Mouse (Mus musculus) bone marrow macrophage, adult 2 months (primary cell): ENCODE measurements around the gene Wdr19. TPM values are rescaled to one million over a fixed set of nuclear protein-coding genes. Genes with fewer than 3 reads are reported as not detected.

ENCODE experiments used
- H3K27ac ChIP-seq: 2 replicates; pipeline ENCODE4 v1.5.1; 2012; ENCODE audit warnings: low read depth, low read length; ENCODE audit not compliant: insufficient read depth
- H3K4me1 ChIP-seq: 2 replicates; pipeline ENCODE4 v1.6.1; 2012; ENCODE audit warnings: low read length; ENCODE audit not compliant: control insufficient read depth, insufficient read depth
- H3K4me3 ChIP-seq: 2 replicates; pipeline ENCODE4 v1.5.1; 2012; ENCODE audit warnings: mild to moderate bottlenecking, low read length, moderate library complexity; ENCODE audit not compliant: insufficient read depth
- CTCF ChIP-seq: IDR thresholded peaks from 2 replicates; pipeline ENCODE4 v1.5.1; 2012; ENCODE audit warnings: low read depth, mild to moderate bottlenecking, low read length, moderate library complexity
- POLR2A ChIP-seq: IDR thresholded peaks from 2 replicates; pipeline ENCODE4 v1.6.1; 2012; ENCODE audit warnings: mild to moderate bottlenecking, low read depth, low read length, borderline replicate concordance
- polyA plus RNA-seq: library from polyadenylated mRNA; stranded (reverse); fragments of >200 nt; gene quantifications from 2 replicates; pipeline ENCODE4 v1.2.4, GENCODE M21; 2012; ENCODE audit not compliant: missing spikeins, insufficient read depth, insufficient read length

Wdr19 gene
- polyA plus RNA-seq, 1 experiment: 12.0 TPM

DNA sequence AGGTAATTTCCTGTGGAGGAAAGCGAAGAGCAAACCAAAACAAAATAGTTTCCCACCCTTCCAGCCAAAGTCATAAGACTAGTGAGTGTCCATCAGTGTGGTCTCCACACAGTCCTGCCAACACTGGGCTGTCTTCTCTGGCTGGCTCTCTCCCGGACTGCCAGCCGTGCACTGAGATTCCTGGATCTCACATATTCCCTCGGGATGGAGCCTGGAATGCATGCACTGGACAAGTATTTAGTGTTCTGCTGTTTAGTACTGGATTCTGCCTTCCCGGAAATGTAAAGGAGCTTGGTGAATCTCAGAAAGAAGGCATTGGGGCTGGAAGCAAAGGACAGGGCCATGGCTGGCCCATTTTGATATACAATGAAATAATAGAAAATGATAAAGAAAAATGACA lies 36.5 kb upstream of the Wdr19 start:
- H3K4me1 ChIP-seq: no peaks in the 10 kb centered on the region
- no peak overlapping the region for H3K4me3 ChIP-seq
- no peak for TF ChIP-seq CTCF
- TF ChIP-seq POLR2A: no peak
- no peak overlapping the region for H3K27ac ChIP-seq

DNA sequence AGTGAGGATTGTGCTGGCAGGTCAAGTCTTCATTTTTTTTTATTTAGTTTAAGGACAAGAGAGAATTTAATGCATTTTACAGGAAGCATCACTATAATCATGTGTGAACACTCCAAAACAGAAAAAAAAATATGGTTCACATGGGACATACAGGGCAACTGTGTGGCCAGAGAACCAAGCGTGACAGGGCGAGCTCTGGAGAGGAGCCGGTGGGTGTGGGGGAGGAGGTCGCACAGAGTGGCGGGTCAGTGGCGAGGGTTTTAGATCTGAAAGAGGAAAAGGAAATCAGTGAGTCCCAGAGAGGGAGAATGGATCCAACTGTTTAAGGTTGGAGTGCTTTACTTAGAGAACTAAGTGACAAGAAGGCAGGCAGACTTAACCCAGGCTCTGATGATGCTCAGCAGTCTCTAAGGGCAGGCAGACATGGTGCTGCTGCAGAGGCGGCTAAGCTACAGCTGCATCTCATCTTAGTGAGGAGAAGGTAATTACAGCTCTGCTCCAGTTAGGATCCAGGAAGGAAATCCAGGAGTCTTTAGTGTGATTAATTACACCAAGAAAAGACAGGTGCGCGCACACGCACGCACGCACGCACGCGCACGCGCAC lies 35.9 kb upstream of the Wdr19 start:
- Histone ChIP-seq H3K4me3 (no peak overlapping the region), H3K27ac (no peak overlapping the region), H3K4me1 (no peaks in the 10 kb centered on the region)
- TF ChIP-seq POLR2A (no peak), CTCF (no peak)

DNA sequence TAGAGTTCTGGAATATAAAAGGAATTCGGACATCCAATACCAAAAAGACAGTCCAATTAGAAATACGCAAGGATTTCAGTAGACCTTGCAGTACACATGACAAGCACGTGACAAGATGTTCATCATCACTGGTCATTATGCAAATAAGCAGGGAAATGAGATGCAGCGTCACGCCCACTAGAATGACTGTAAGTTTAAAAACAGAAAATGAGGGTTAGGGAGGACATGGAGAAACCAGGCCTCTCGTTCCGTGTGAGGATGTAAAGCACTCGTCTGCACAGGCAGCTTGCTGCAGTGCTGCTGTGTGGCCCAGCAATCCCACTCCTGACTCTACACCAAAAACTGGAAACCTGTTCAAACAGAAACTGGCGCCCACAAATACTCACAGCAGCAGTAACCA lies 29.3 kb upstream of the Wdr19 start:
- Histone ChIP-seq H3K4me1 (peaks cover 2% of the 10 kb centered on the region; the same call in 1 of the 2 replicates), H3K4me3 (no peak overlapping the region), H3K27ac (no peak overlapping the region)
- TF ChIP-seq CTCF: no peak
- TF ChIP-seq POLR2A: no peak

DNA sequence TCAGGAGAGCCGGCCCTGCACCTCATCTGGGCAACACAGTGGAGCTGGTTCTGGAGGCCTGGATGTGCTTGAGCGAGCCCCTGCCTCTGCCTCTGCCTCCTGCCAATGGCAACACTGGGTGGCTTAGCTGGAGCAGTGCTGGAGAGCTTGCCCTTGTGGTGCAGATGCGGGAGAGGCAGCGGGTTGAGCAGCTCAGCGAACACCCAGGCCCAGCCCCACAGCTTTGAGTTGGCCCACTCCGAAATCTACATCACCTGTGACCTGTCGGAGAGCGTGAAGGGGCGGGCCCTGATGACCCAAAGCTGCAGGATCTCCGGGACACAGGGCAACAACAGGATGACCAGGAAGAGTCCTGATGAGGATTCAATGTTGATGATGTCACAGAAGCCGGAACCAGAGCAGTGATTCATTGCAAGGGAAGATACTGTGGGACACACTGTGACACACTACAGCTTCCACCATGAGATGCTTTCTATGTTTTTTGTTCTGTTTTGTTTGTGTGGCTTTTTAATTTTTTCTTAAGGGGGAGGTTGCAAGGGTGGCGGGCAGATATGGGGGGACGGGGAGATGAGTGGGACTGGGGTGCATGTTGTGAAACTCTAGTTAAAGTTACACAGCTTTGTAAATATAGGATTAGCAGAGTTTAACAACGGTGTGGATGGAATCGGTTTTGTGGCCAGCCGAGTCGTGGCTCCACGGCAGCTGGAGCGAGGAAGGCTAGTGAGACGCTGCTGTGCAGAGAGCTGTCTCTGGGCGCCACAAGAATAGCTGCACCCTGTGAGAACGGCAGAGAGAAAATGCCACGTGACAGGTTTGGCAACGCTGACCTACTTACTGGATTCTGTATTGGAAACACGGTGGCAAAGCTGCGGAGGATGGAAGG lies 24.2 kb upstream of the Wdr19 start:
- Histone ChIP-seq H3K4me1 (no peaks in the 10 kb centered on the region), H3K27ac (no peak overlapping the region), H3K4me3 (no peak overlapping the region)
- no peak for TF ChIP-seq POLR2A
- TF ChIP-seq CTCF: no peak

DNA sequence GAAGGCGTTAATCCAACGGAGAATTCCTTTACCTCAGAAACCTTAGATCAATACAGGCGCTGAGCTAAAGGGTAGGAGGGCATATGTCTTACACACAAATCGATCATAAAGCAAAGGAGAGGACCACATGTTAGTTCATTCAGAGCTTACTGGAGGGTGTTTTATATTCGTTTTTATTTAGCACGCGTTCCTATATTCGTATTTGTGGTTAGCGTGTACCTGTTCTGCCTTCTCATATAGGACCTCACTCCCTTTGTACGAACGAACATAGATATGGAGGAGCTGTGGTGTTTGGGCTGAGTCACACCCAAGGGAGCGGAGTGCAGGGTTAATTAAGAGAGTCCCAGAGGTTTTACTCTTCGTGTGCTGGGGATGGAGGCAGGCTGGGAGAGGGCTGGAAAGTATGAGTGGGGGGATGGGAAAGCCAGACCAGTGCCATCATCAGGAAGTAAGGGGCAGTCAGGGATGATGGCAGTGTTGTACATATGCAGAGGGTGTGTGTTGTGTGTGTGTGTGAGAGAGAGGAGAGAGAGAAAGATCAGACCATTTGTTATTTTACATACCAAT lies 23.5 kb upstream of the Wdr19 start:
- no peak overlapping the region for H3K4me3 ChIP-seq
- H3K27ac ChIP-seq: no peak overlapping the region
- TF ChIP-seq POLR2A (no peak), CTCF (no peak)
- H3K4me1 ChIP-seq: no peaks in the 10 kb centered on the region

DNA sequence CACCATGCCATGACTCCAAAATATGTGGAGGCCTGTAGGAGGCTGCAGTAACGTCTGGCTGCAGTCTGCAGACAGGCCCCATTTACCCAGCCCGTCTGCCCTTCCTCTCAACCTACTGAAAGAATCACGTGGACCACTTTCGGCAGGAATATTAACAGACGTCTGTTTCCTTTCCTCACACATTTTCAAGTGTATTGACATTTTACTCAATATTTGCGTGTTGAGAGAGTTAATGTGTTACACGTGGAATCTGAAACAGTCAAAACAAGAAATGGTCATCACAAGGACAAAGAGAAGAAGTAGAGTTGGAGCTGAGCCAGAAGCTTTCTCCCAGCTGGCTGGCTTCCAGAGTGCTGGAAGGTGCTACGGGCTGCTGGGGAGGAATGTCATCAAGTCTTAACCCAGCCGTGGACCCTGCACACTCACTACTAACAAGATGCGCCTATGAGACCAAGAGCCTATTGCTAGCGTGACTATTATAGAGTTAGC lies 22.4 kb upstream of the Wdr19 start:
- no peak overlapping the region for H3K4me3 ChIP-seq
- H3K4me1 ChIP-seq: no peaks in the 10 kb centered on the region
- TF ChIP-seq CTCF (no peak), POLR2A (no peak)
- H3K27ac ChIP-seq: no peak overlapping the region

DNA sequence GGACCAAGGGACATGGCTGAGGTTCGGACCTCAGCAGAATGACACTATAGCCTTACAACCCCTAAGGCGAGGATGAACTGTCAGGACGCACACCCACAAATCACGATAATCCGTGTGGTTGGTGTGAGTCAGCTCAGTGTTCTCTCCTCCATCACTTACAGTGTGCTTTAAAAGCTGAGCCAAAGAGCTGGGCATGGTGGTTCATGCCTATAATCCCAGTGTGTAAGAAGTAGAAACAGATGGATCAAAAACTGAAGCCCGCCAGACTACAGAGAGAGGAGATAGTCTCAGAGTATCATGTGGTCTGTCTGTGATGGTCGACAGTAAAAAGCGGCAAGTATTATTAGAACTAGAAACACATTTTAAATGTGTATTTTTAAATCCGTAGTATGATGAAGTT lies 21.0 kb upstream of the Wdr19 start:
- no peak overlapping the region for H3K27ac ChIP-seq
- TF ChIP-seq POLR2A (no peak), CTCF (no peak)
- H3K4me3 ChIP-seq: no peak overlapping the region
- no peaks in the 10 kb centered on the region for H3K4me1 ChIP-seq

DNA sequence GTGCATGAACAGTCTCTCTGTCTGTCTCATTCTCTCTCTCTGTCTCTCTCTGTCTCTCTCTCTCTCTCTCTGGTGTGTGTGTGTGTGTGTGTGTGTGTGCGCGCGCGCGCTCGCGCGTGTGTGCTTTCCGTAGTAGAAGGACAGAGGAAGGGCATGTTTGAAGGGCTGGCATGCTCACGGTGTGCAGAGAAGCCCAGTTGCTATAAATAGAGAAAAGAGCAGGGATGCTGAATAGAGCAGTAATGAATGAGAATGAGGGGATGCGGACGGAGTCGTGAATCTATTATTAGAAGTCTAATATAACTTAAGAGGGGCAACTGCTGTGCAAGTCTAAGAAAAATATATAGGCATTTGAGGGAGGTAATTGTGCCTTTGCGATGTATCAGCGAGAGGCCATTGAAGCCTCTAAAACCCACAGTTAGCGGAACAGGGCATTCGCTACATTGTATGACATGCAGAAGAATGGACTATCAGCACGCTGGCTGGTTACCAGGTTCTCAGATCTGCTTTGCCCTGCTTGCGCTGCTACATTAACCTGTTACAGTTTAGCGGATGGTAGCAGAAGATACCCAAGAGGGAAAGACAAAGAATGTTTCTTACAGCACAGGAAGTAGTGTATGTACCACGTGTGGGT lies 18.2 kb upstream of the Wdr19 start:
- H3K27ac ChIP-seq: no peak overlapping the region
- TF ChIP-seq POLR2A (no peak), CTCF (no peak)
- H3K4me3 ChIP-seq: no peak overlapping the region
- no peaks in the 10 kb centered on the region for H3K4me1 ChIP-seq

DNA sequence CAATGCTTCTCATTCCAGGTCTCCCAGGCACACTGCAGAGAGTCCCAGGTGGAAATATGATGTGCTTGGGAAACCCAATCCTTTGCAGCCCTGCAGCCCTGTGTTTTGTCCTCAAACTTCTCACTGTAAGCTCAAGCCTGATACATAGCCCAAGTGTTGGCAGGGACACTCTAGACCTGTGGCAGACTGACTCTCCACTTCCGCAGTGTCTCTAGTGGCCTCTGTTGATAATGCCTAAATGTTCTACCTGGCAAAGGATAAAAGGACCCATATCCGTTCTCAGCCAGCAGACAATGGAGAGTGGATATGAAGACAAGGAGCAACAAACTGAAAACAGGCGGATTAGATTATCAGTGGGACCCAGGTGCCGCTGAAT lies 17.7 kb upstream of the Wdr19 start:
- no peaks in the 10 kb centered on the region for H3K4me1 ChIP-seq
- TF ChIP-seq CTCF (no peak), POLR2A (no peak)
- no peak overlapping the region for H3K27ac ChIP-seq
- H3K4me3 ChIP-seq: no peak overlapping the region
